Mouse (Mus musculus) forebrain, embryonic 12.5 days (tissue): ENCODE measurements around the gene Tas1r3. TPM values are rescaled to one million over a fixed set of nuclear protein-coding genes. Genes with fewer than 3 reads are reported as not detected.

Experiments used
- ATAC-seq: fragments of 200-750 bp; cut with Nextera tagmentation; 2 replicates; pipeline ENCODE4 v1.8.0; 2017; ENCODE audit warnings: moderate TSS enrichment; ENCODE audit not compliant: low FRiP score
- H3K27ac ChIP-seq: fragments of 300-500 bp; sonication (generic); 2 replicates; pipeline ENCODE4 v1.5.1; 2016; ENCODE audit warnings: mild to moderate bottlenecking
- H3K27me3 ChIP-seq: fragments of 300-500 bp; sonication (generic); 2 replicates; pipeline ENCODE4 v1.6.1; 2016; ENCODE audit warnings: mild to moderate bottlenecking
- H3K36me3 ChIP-seq: fragments of 300-500 bp; sonication (generic); replicated peaks from 2 replicates; pipeline ENCODE4 v1.6.1; 2016; ENCODE audit warnings: mild to moderate bottlenecking
- H3K4me1 ChIP-seq: fragments of 300-500 bp; sonication (generic); 2 replicates; pipeline ENCODE4 v1.6.1; 2016
- H3K4me2 ChIP-seq: fragments of 300-500 bp; sonication (generic); 2 replicates; pipeline ENCODE4 v1.6.1; 2016; ENCODE audit warnings: mild to moderate bottlenecking, moderate library complexity
- H3K4me3 ChIP-seq: fragments of 300-500 bp; sonication (generic); replicated peaks from 2 replicates; pipeline ENCODE4 v1.5.1; 2016; ENCODE audit warnings: mild to moderate bottlenecking
- H3K9ac ChIP-seq: fragments of 300-500 bp; sonication (generic); 2 replicates; pipeline ENCODE4 v1.6.1; 2016; ENCODE audit warnings: mild to moderate bottlenecking
- H3K9me3 ChIP-seq: fragments of 300-500 bp; sonication (generic); 2 replicates; pipeline ENCODE4 v1.6.1; 2016
- WGBS: fragments of 180-500 bp; shearing (Covaris S2); methylation state at CpG from one replicate; pipeline ENCODE4 v1.1.7; 2016; 5-methylcytosine and 5-hydroxymethylcytosine counted together
- microRNA-seq: library from miRNA; unstranded; fragments of <30 nt; microRNA quantifications from one replicate; pipeline ENCODE4, GENCODE M21; 2017
- polyA plus RNA-seq: library from polyadenylated mRNA; unstranded; fragments of >200 nt; fragmentation: Nextera tagmentation; extraction: Ambion mirVana; gene quantifications from 2 replicates; pipeline ENCODE4 v1.2.1, GENCODE M21; 2016

Tas1r3 gene
- polyA plus RNA-seq, 1 experiment from 2014 or later: 0.61 TPM

DNA sequence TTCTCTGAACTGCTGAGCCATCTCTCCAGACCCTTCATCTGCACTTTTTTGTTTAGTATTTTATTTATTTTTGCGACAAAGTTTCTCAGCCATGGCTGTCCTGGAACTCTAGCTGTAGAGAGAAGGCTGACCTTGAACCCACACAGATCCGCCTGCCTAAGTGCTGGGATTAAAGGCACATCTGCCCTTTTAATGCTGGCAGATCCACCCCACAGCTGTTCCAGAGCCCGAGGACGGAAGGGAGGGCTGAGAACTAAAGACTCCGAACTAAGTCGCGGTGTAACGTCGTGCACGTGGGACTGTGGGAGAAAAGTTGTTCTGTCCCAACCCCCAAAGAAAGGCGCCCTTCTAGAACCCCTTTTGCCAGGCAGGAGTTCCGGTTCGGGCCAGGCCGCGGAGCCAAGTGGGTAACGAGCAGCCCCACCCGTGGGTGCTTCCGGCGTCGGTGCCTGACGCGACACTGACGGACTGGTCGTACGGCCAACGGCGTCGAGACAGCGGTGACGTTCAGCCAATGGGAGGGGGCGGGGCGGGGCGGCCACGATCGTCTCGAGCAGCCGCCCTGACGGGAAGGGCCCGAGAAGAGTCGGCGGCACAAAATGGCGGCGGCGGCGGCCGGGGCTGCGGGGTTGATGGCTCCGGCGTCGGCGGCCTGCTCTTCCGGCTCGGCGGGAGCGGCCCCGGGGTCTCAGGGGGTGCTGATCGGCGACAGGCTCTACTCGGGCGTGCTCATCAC is 51.1 kb downstream of the Tas1r3 start, which contains the start of gene Ccnl2:
Ccnl2 (plus strand) TSS at position 561 of the 736 bp plus-strand sequence.
- peak within 1 kb of the TSS; percentile 100 for H3K4me3 ChIP-seq
- H3K4me1 ChIP-seq: peaks cover 21% of the 10 kb centered on the region
- H3K27me3 ChIP-seq: no peaks in the 10 kb centered on the region
- WGBS: under 1% methylated on average over 60 of the region's 60 CpGs
- H3K9ac ChIP-seq: peak within 1 kb of the TSS; percentile 99
- no peaks in the 10 kb centered on the region for H3K9me3 ChIP-seq
- peak within 1 kb of the TSS; percentile 82 for H3K4me2 ChIP-seq
- peak; percentile 99 for ATAC-seq
- peak within 1 kb of the TSS; percentile 89 for H3K27ac ChIP-seq
- peaks cover 72% of the 10 kb centered on the region for H3K36me3 ChIP-seq

Small RNA genes within 50 kb of the gene (microRNA-seq; reads per million reads assigned to microRNA genes)
- gene Gm22991: not detected

Other genes with a start within 250 kb of the Tas1r3 start
- 91.6 and 97.7 TPM in 2 replicates for gene Cdk11b, start 238.5 kb downstream of the Tas1r3 start, polyA plus RNA-seq
- not detected in 2 replicates for gene Gm10563, start 218.0 kb downstream of the Tas1r3 start, polyA plus RNA-seq
- 2.2 and 2.4 TPM in 2 replicates for gene Mmp23, start 210.0 kb downstream of the Tas1r3 start, polyA plus RNA-seq
- gene Mib2, start 194.2 kb downstream of the Tas1r3 start, polyA plus RNA-seq: 30.7 and 35.8 TPM in 2 replicates
- gene Fndc10, start 169.0 kb downstream of the Tas1r3 start, polyA plus RNA-seq: 2.4 and 5.9 TPM in 2 replicates
- gene Ssu72, start 158.6 kb downstream of the Tas1r3 start, polyA plus RNA-seq: 137 and 139 TPM in 2 replicates
- 2.5 and 3.2 TPM in 2 replicates for gene Tmem240, start 128.6 kb downstream of the Tas1r3 start, polyA plus RNA-seq
- 95.3 and 99.0 TPM in 2 replicates for gene Atad3a, start 102.3 kb downstream of the Tas1r3 start, polyA plus RNA-seq
- 9.8 and 11.5 TPM in 2 replicates for gene Vwa1, start 88.7 kb downstream of the Tas1r3 start, polyA plus RNA-seq
- 0.22 and 0.35 TPM in 2 replicates for gene Tmem88b, start 77.5 kb downstream of the Tas1r3 start, polyA plus RNA-seq
- not detected in 2 replicates for gene Ankrd65, start 72.9 kb downstream of the Tas1r3 start, polyA plus RNA-seq
- 209 and 210 TPM in 2 replicates for gene Mrpl20, start 60.5 kb downstream of the Tas1r3 start, polyA plus RNA-seq
- gene Ccnl2, start 50.9 kb downstream of the Tas1r3 start, polyA plus RNA-seq: 195 and 202 TPM in 2 replicates
- gene Aurkaip1, start 32.1 kb downstream of the Tas1r3 start, polyA plus RNA-seq: 131 and 132 TPM in 2 replicates
- gene Mxra8, start 23.7 kb downstream of the Tas1r3 start, polyA plus RNA-seq: 22.9 and 24.3 TPM in 2 replicates
- gene Dvl1, start 16.0 kb downstream of the Tas1r3 start, polyA plus RNA-seq: 6.1 and 9.2 TPM in 2 replicates
- 17.9 and 23.4 TPM in 2 replicates for gene Cptp, start 6.1 kb upstream of the Tas1r3 start, polyA plus RNA-seq
- gene Ints11, start 6.2 kb upstream of the Tas1r3 start, polyA plus RNA-seq: 92.2 and 94.1 TPM in 2 replicates
- 44.6 and 48.8 TPM in 2 replicates for gene Pusl1, start 28.4 kb upstream of the Tas1r3 start, polyA plus RNA-seq
- gene Acap3, start 28.5 kb upstream of the Tas1r3 start, polyA plus RNA-seq: 47.9 and 57.2 TPM in 2 replicates
- gene Ube2j2, start 80.5 kb upstream of the Tas1r3 start, polyA plus RNA-seq: 154 and 159 TPM in 2 replicates
- gene C1qtnf12, start 99.0 kb upstream of the Tas1r3 start, polyA plus RNA-seq: 10.9 and 11.6 TPM in 2 replicates
- gene B3galt6, start 129.3 kb upstream of the Tas1r3 start, polyA plus RNA-seq: 16.4 and 18.6 TPM in 2 replicates
- 115 and 117 TPM in 2 replicates for gene Sdf4, start 129.5 kb upstream of the Tas1r3 start, polyA plus RNA-seq
- 0.70 and 1.2 TPM in 2 replicates for gene Tnfrsf4, start 150.5 kb upstream of the Tas1r3 start, polyA plus RNA-seq
- gene Tnfrsf18, start 162.8 kb upstream of the Tas1r3 start, polyA plus RNA-seq: 1.3 and 1.4 TPM in 2 replicates
- 0.22 and 0.37 TPM in 2 replicates for gene Ttll10, start 196.1 kb upstream of the Tas1r3 start, polyA plus RNA-seq
- gene 9430015G10Rik, start 246.6 kb upstream of the Tas1r3 start, polyA plus RNA-seq: 68.9 and 69.0 TPM in 2 replicates